Mouse (Mus musculus) kidney, adult 2 months (tissue): ENCODE measurements at regions not wholly inside any gene's neighbourhood (a gene's known extent, or its start where the extent isn't known, plus 50 kb on each side); places are given as distances from the start of the nearest gene placed in this dataset.

Experiments used
- DNase-seq: peaks from one replicate; pipeline ENCODE4 v3.0.0; 2021
- H3K27ac ChIP-seq: fragments of 200-500 bp; 2 replicates; pipeline ENCODE4 v1.5.1; 2012; ENCODE audit warnings: low read depth, low read length, control low read depth, inconsistent platforms; ENCODE audit not compliant: insufficient read depth
- H3K27me3 ChIP-seq: fragments of 200-500 bp; replicated peaks from 2 replicates; pipeline ENCODE4 v1.6.1; 2012; ENCODE audit warnings: mild to moderate bottlenecking, moderate library complexity, low read length, inconsistent platforms; ENCODE audit not compliant: control insufficient read depth, insufficient read depth
- H3K36me3 ChIP-seq: fragments of 200-500 bp; 2 replicates; pipeline ENCODE4 v1.6.1; 2012; ENCODE audit warnings: mild to moderate bottlenecking, moderate library complexity, low read length, inconsistent platforms; ENCODE audit not compliant: control insufficient read depth, insufficient read depth
- H3K4me1 ChIP-seq: fragments of 200-500 bp; 2 replicates; pipeline ENCODE4 v1.6.1; 2011; ENCODE audit warnings: low read length; ENCODE audit not compliant: control insufficient read depth, insufficient read depth
- H3K4me3 ChIP-seq: fragments of 200-500 bp; 2 replicates; pipeline ENCODE4 v1.5.1; 2011; ENCODE audit warnings: mild to moderate bottlenecking, low read depth, low read length, control low read depth; ENCODE audit not compliant: insufficient read depth
- CTCF ChIP-seq: fragments of 200-500 bp; conservative IDR thresholded peaks from 2 replicates; pipeline ENCODE4 v1.5.1; 2011; ENCODE audit warnings: low read depth, mild to moderate bottlenecking, control low read depth, low read length, moderate library complexity, mixed read lengths; ENCODE audit not compliant: insufficient read depth, insufficient read length
- POLR2A ChIP-seq: fragments of 200-500 bp; IDR thresholded peaks from one replicate; pipeline ENCODE4 v1.6.1; 2011; ENCODE audit warnings: low read depth, low read length, control low read depth
- WGBS: fragments of 180-500 bp; shearing (Covaris S2); methylation state at CpG from one replicate; pipeline ENCODE4 v1.1.7; 2018; 5-methylcytosine and 5-hydroxymethylcytosine counted together

- no peaks in the 10 kb centered on the region for H3K27me3 ChIP-seq
- no peak overlapping the region for H3K4me3 ChIP-seq
- H3K36me3 ChIP-seq = no peaks in the 10 kb centered on the region
- 87% methylated on average over 2 of the region's 2 CpGs for WGBS
- H3K4me1 ChIP-seq = no peaks in the 10 kb centered on the region
- TF ChIP-seq POLR2A (no peak), CTCF (no peak)
- H3K27ac ChIP-seq = no peak overlapping the region
- no peak for DNase-seq
Observed at GRCm38 (mm10) chr7:73872181-73872580, 132.1 kb downstream of the Fam174b start.

- H3K36me3 ChIP-seq = no peaks in the 10 kb centered on the region
- DNase-seq = no peak
- no peak overlapping the region for H3K4me3 ChIP-seq
- H3K27ac ChIP-seq = no peak overlapping the region
- no peaks in the 10 kb centered on the region for H3K27me3 ChIP-seq
- 96% methylated on average over 13 of the region's 13 CpGs for WGBS
- TF ChIP-seq CTCF (no peak), POLR2A (no peak)
- H3K4me1 ChIP-seq = no peaks in the 10 kb centered on the region
Observed at GRCm38 (mm10) chr7:73881252-73882042, 132.0 kb downstream of the St8sia2 start.

DNA sequence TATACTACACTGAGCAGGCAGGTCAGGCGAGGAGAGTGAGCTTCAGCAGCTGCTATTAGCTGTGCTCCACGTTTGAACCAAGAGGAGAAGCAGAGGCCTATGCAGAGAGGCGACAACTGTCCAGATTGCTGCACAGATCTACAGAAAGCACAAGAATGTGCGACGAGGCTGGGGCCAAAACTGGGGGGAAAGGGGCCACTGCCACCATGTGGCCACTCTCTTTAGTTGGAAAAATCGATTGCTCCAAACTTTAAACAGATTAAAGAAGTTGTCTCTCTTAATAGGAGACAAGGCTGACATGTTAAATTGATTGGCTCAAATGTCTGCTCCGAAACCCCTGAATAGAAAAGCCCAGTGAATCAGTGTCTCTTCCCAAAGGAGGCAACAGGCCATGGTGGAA is 127.3 kb downstream of the St8sia2 start:
- Histone ChIP-seq H3K4me3 (no peak overlapping the region), H3K4me1 (no peaks in the 10 kb centered on the region), H3K27ac (no peak overlapping the region), H3K36me3 (no peaks in the 10 kb centered on the region), H3K27me3 (no peaks in the 10 kb centered on the region)
- TF ChIP-seq POLR2A = no peak
- DNase-seq = no peak
- 48% methylated on average over 7 of the region's 7 CpGs for WGBS
